Comparison of ENCODE assay signal across 9 mouse cellular contexts in genomic region chr4:141244401-141244800, GRCm38 (mm10). TPM values are rescaled to one million over a fixed set of nuclear protein-coding genes. Genes with fewer than 3 reads are reported as not detected.
A peak's percentile ranks its signal among the peaks of the same experiment; 100 is the strongest.
DNase-seq lines count a peak whose midpoint lies in the region; ATAC-seq and TF ChIP-seq lines count a peak whose summit lies in the region.
"Had no signal": no experiment of that assay in that cellular context is flagged by ENCODE, and none has a peak within 500 bp of the region (broad histone marks: within the 10 kb centered on the region; RNA-seq: fewer than 3 reads in every experiment).

No protein-coding gene starts in this region.

- peaks cover 51% of the 10 kb centered on the region for H3K27me3 ChIP-seq in embryonic facial prominence, embryonic 14.5 days (replicated peaks; ENCODE audit: control insufficient read depth, insufficient read depth, low read length)
- H3K27me3 ChIP-seq in hindbrain, embryonic 15.5 days, result peaks cover 64% of the 10 kb centered on the region
- peaks cover 43% of the 10 kb centered on the region for H3K27me3 ChIP-seq in neural tube, embryonic 14.5 days (ENCODE audit: control insufficient read depth, insufficient read depth, low read length)

- 44% methylated on average over 5 of the region's 5 CpGs for WGBS in embryonic facial prominence, embryonic 14.5 days
- WGBS in hindbrain, embryonic 15.5 days, result 27% methylated on average over 5 of the region's 5 CpGs
- WGBS in neural tube, embryonic 14.5 days, result 43% methylated on average over 5 of the region's 5 CpGs

- H3K4me2 ChIP-seq in embryonic facial prominence, embryonic 14.5 days (ENCODE audit: low read depth, low read length), result peak overlapping the region; percentile 64
- no peak overlapping the region; the same call in 1 of the 2 replicates for H3K4me2 ChIP-seq in hindbrain, embryonic 15.5 days
- H3K4me2 ChIP-seq in neural tube, embryonic 14.5 days (ENCODE audit: low read depth, low read length), result no peak overlapping the region

- peaks cover 58% of the 10 kb centered on the region for H3K4me1 ChIP-seq in embryonic facial prominence, embryonic 14.5 days (ENCODE audit: control insufficient read depth, insufficient read depth, low read length)
- peaks cover 60% of the 10 kb centered on the region for H3K4me1 ChIP-seq in hindbrain, embryonic 15.5 days (replicated peaks)
- peaks cover 31% of the 10 kb centered on the region for H3K4me1 ChIP-seq in neural tube, embryonic 14.5 days (ENCODE audit: control insufficient read depth, insufficient read depth, low read length)

- H3K9me3 ChIP-seq in embryonic facial prominence, embryonic 14.5 days (ENCODE audit: control insufficient read depth, low read length), result no peaks in the 10 kb centered on the region
- no peaks in the 10 kb centered on the region for H3K9me3 ChIP-seq in hindbrain, embryonic 15.5 days
- H3K9me3 ChIP-seq in neural tube, embryonic 14.5 days (ENCODE audit: control insufficient read depth, low read length), result no peaks in the 10 kb centered on the region
- H3K9me3 ChIP-seq: megakaryocyte, embryonic 14.5 days had no signal

- intact Hi-C loops in left cerebral cortex, adult 2 months (cut with DNase I), result no loop called here
- intact Hi-C loops in left cerebral cortex, postnatal 14 days (cut with DNase I), result no loop called here

- DNase-seq in left cerebral cortex, adult 2 months (ENCODE audit: extremely low spot score in 1 of 2, low spot score in 2 of 2), result no peak
- DNase-seq in left cerebral cortex, postnatal 14 days (ENCODE audit: low spot score in 2 of 2), result no peak
- no peak for DNase-seq in embryonic facial prominence, embryonic 14.5 days (ENCODE audit: low spot score)
- DNase-seq in embryo, embryonic 11 days, result no peak
- DNase-seq in cerebellum, adult 11 months, result no peak
- no peak for DNase-seq in liver

- TF ChIP-seq CTCF in left cerebral cortex, adult 2 months (IDR thresholded peaks at IDR 0.05), result no peak

- no peak for ATAC-seq in embryonic facial prominence, embryonic 14.5 days (ENCODE audit: low read depth)
- ATAC-seq in hindbrain, embryonic 15.5 days (ENCODE audit: low FRiP score, low read depth), result no peak
- ATAC-seq in neural tube, embryonic 14.5 days (ENCODE audit: low read depth), result no peak

- H3K4me3 ChIP-seq in left cerebral cortex, adult 2 months, result no peak overlapping the region
- peak overlapping the region; percentile 41 for H3K4me3 ChIP-seq in embryonic facial prominence, embryonic 14.5 days (ENCODE audit: low read depth, low read length)
- no peak overlapping the region for H3K4me3 ChIP-seq in hindbrain, embryonic 15.5 days
- no peak overlapping the region for H3K4me3 ChIP-seq in neural tube, embryonic 14.5 days (ENCODE audit: low read depth, low read length)
- H3K4me3 ChIP-seq: megakaryocyte, embryonic 14.5 days had no signal

- peak overlapping the region; percentile 51; the same call in 1 of the 2 replicates for H3K27ac ChIP-seq in left cerebral cortex, adult 2 months
- peak overlapping the region; percentile 86 for H3K27ac ChIP-seq in embryonic facial prominence, embryonic 14.5 days (replicated peaks; ENCODE audit: low read depth, low read length)
- H3K27ac ChIP-seq in hindbrain, embryonic 15.5 days (replicated peaks), result peak overlapping the region; percentile 77
- peak overlapping the region; percentile 65; the same call in 1 of the 2 replicates for H3K27ac ChIP-seq in neural tube, embryonic 14.5 days (ENCODE audit: low read depth, low read length)

- H3K9ac ChIP-seq in embryonic facial prominence, embryonic 14.5 days (ENCODE audit: low read depth, low read length), result peak overlapping the region; percentile 56
- H3K9ac ChIP-seq in hindbrain, embryonic 15.5 days, result no peak overlapping the region
- no peak overlapping the region for H3K9ac ChIP-seq in neural tube, embryonic 14.5 days (replicated peaks; ENCODE audit: low read depth, low read length)

- no peaks in the 10 kb centered on the region for H3K36me3 ChIP-seq in embryonic facial prominence, embryonic 14.5 days (ENCODE audit: control insufficient read depth, insufficient read depth, low read length)
- no peaks in the 10 kb centered on the region for H3K36me3 ChIP-seq in hindbrain, embryonic 15.5 days
- H3K36me3 ChIP-seq in neural tube, embryonic 14.5 days (ENCODE audit: control insufficient read depth, insufficient read depth, low read length), result no peaks in the 10 kb centered on the region

RNA-seq across cellular contexts. Expression of gene Arhgef19, which starts 5.1 kb away (rescaled TPM):
- total RNA-seq in left cerebral cortex, adult 2 months (2021), result 10 to 100 TPM; 17.1 to 18.2 TPM
- total RNA-seq in left cerebral cortex, postnatal 14 days (2021), result 10 to 100 TPM in 1 of 2 experiments, 1 to 10 TPM in 1; 9.2 to 10.5 TPM
- polyA plus RNA-seq in embryonic facial prominence, embryonic 14.5 days (2014; fragmentation: Nextera tagmentation; extraction: Ambion mirVana), result 17.4 and 17.7 TPM in 2 replicates
- polyA plus RNA-seq in hindbrain, embryonic 15.5 days (2015; fragmentation: Nextera tagmentation; extraction: Ambion mirVana), result 1.5 and 1.7 TPM in 2 replicates
- polyA plus RNA-seq in neural tube, embryonic 14.5 days (2014; fragmentation: Nextera tagmentation; extraction: Ambion mirVana), result 0.68 and 1.6 TPM in 2 replicates

RNA-seq across cellular contexts. Expression of gene Rsg1, which starts 30.6 kb away (rescaled TPM):
- 1 to 10 TPM; 2.7 to 4.4 TPM for total RNA-seq in left cerebral cortex, adult 2 months (2021)
- total RNA-seq in left cerebral cortex, postnatal 14 days (2021), result 1 to 10 TPM; 2.6 to 3.7 TPM
- polyA plus RNA-seq in embryonic facial prominence, embryonic 14.5 days (2014; fragmentation: Nextera tagmentation; extraction: Ambion mirVana), result 5.1 and 5.2 TPM in 2 replicates
- 7.8 and 10.9 TPM in 2 replicates for polyA plus RNA-seq in hindbrain, embryonic 15.5 days (2015; fragmentation: Nextera tagmentation; extraction: Ambion mirVana)
- 8.5 and 9.2 TPM in 2 replicates for polyA plus RNA-seq in neural tube, embryonic 14.5 days (2014; fragmentation: Nextera tagmentation; extraction: Ambion mirVana)

RNA-seq across cellular contexts. Expression of gene Epha2, which starts 56.6 kb away (rescaled TPM):
- total RNA-seq in left cerebral cortex, adult 2 months (2021), result 1 to 10 TPM; 1.3 to 1.9 TPM
- 1 to 10 TPM; 2.2 to 2.7 TPM for total RNA-seq in left cerebral cortex, postnatal 14 days (2021)
- 2.1 and 4.2 TPM in 2 replicates for polyA plus RNA-seq in embryonic facial prominence, embryonic 14.5 days (2014; fragmentation: Nextera tagmentation; extraction: Ambion mirVana)
- 1.4 and 1.5 TPM in 2 replicates for polyA plus RNA-seq in hindbrain, embryonic 15.5 days (2015; fragmentation: Nextera tagmentation; extraction: Ambion mirVana)
- polyA plus RNA-seq in neural tube, embryonic 14.5 days (2014; fragmentation: Nextera tagmentation; extraction: Ambion mirVana), result 0.21 and 0.52 TPM in 2 replicates
